Mouse (Mus musculus) midbrain, embryonic 11.5 days (tissue): ENCODE results near the gene Txndc12. TPM values are rescaled to one million over a fixed set of nuclear protein-coding genes. Genes with fewer than 3 reads are reported as not detected.

ENCODE experiments used
- ATAC-seq: fragments of 200-750 bp; cut with Nextera tagmentation; 2 replicates; pipeline ENCODE4 v1.8.0; 2017; ENCODE audit warnings: moderate TSS enrichment, moderate library complexity; ENCODE audit not compliant: low FRiP score
- DNase-seq: peaks from one replicate; pipeline ENCODE4 v3.0.0; 2015; ENCODE audit warnings: low spot score; ENCODE audit errors: missing footprints
- H3K27ac ChIP-seq: fragments of 300-500 bp; sonication (generic); 2 replicates; pipeline ENCODE4 v1.5.1; 2014; ENCODE audit warnings: low read depth, low read length
- H3K27me3 ChIP-seq: fragments of 300-500 bp; sonication (generic); 2 replicates; pipeline ENCODE4 v1.6.1; 2014; ENCODE audit warnings: mild to moderate bottlenecking, low read length, moderate library complexity, mixed read lengths; ENCODE audit not compliant: control insufficient read depth, insufficient read depth
- H3K36me3 ChIP-seq: fragments of 300-500 bp; sonication (generic); 2 replicates; pipeline ENCODE4 v1.6.1; 2014; ENCODE audit warnings: mild to moderate bottlenecking, low read length, moderate library complexity, mixed read lengths; ENCODE audit not compliant: control insufficient read depth, insufficient read depth
- H3K4me1 ChIP-seq: fragments of 300-500 bp; sonication (generic); 2 replicates; pipeline ENCODE4 v1.6.1; 2014; ENCODE audit warnings: low read length; ENCODE audit not compliant: control insufficient read depth, insufficient read depth
- H3K4me2 ChIP-seq: fragments of 300-500 bp; sonication (generic); 2 replicates; pipeline ENCODE4 v1.6.1; 2014; ENCODE audit warnings: mild to moderate bottlenecking, moderate library complexity
- H3K4me3 ChIP-seq: fragments of 300-500 bp; sonication (generic); 2 replicates; pipeline ENCODE4 v1.5.1; 2014; ENCODE audit warnings: low read depth, low read length
- H3K9ac ChIP-seq: fragments of 300-500 bp; sonication (generic); 2 replicates; pipeline ENCODE4 v1.6.1; 2014; ENCODE audit warnings: low read length
- H3K9me3 ChIP-seq: fragments of 300-500 bp; sonication (generic); 2 replicates; pipeline ENCODE4 v1.6.1; 2016; ENCODE audit warnings: low read length; ENCODE audit not compliant: control insufficient read depth
- WGBS: fragments of 180-500 bp; shearing (Covaris S2); extraction: QIAGEN DNeasy Blood & Tissue Kit; methylation state at CpG from one replicate; pipeline ENCODE4 v1.1.7; 2014; 5-methylcytosine and 5-hydroxymethylcytosine counted together
- polyA plus RNA-seq: library from polyadenylated mRNA; unstranded; fragments of >200 nt; fragmentation: Nextera tagmentation; extraction: Ambion mirVana; gene quantifications from 2 replicates; pipeline ENCODE4 v1.2.1, GENCODE M21; 2014

Txndc12 gene
- polyA plus RNA-seq, 1 experiment from 2014 or later, result 112 TPM

DNA sequence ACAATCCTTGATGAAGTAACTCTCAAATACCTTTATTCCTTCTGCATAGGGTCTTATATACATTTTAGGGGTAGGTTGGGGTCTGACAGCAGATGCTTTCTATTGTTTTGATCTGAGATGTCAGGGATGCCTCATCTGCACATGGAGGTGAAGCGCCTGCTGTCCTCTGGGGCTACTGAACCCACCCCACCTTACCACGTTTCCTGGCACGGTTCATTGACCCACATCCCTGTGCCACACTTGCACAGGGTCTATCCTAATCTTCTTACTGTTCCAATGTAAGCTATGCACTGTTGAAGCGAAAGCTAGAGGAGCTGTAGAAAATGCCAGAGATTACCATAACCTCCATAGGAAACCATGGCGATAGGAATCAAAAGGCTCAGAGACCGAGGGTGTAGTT, 22.9 kb upstream of the Txndc12 start:
- Histone ChIP-seq H3K4me3 (no peak overlapping the region), H3K9ac (no peak overlapping the region), H3K9me3 (no peaks in the 10 kb centered on the region), H3K4me1 (no peaks in the 10 kb centered on the region), H3K4me2 (no peak overlapping the region), H3K27me3 (no peaks in the 10 kb centered on the region), H3K36me3 (peaks cover 2% of the 10 kb centered on the region; the same call in 1 of the 2 replicates), H3K27ac (no peak overlapping the region)
- peak; percentile 85 for DNase-seq
- WGBS, result 58% methylated on average over 6 of the region's 6 CpGs
- ATAC-seq, result peak; percentile 42; the same call in 1 of the 2 replicates

DNA sequence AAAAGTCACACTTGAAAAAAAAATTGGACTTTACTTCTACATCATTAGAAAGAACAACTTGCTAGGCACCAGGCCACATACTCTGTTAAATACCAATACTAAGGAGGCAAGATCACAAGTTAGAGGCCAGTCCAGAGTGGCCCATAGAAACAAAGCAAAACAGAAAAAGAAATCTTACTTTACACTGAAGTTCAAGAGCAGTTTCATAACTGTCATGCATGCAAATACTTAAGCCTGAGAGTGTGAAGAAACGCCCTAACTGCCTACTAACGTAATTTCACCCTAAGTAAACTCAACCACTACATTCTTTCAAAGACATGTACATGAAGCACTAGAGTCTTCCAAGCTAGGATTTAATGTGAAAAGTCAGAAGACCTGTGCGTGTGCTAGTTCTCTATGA, 8.7 kb upstream of the Txndc12 start:
- peaks cover 23% of the 10 kb centered on the region for H3K36me3 ChIP-seq
- no peak overlapping the region for H3K4me3 ChIP-seq
- ATAC-seq (no peak), DNase-seq (no peak)
- no peaks in the 10 kb centered on the region for H3K27me3 ChIP-seq
- H3K4me2 ChIP-seq, result no peak overlapping the region
- 97% methylated on average over 3 of the region's 3 CpGs for WGBS
- H3K27ac ChIP-seq, result no peak overlapping the region
- H3K9me3 ChIP-seq, result no peaks in the 10 kb centered on the region
- no peaks in the 10 kb centered on the region for H3K4me1 ChIP-seq
- H3K9ac ChIP-seq, result no peak overlapping the region

DNA sequence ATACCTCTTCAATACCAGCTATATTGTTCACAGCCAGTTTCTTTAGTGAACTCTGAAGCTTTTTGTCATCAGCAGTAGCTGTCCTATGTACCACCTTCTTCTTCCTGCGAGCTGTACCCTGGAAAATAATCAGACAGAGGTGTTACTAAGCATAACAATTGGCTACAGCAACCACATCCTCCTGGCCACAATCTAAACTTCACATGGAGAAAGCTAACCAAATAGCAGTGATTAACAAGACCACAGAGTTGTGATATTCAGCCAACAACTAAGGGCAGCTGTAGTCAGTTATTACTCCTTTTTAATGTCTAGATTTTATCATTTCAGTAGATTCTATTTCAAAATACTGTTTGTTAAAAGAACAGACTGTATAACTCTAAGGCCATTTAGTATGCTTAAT, 8.3 kb upstream of the Txndc12 start:
- Histone ChIP-seq H3K9ac (no peak overlapping the region), H3K27me3 (no peaks in the 10 kb centered on the region), H3K4me2 (no peak overlapping the region), H3K4me1 (peaks cover 2% of the 10 kb centered on the region; the same call in 1 of the 2 replicates), H3K4me3 (no peak overlapping the region), H3K27ac (no peak overlapping the region), H3K36me3 (peaks cover 23% of the 10 kb centered on the region), H3K9me3 (no peaks in the 10 kb centered on the region)
- WGBS, result 90% methylated on average over 1 of the region's 1 CpGs
- DNase-seq (no peak), ATAC-seq (no peak)

DNA sequence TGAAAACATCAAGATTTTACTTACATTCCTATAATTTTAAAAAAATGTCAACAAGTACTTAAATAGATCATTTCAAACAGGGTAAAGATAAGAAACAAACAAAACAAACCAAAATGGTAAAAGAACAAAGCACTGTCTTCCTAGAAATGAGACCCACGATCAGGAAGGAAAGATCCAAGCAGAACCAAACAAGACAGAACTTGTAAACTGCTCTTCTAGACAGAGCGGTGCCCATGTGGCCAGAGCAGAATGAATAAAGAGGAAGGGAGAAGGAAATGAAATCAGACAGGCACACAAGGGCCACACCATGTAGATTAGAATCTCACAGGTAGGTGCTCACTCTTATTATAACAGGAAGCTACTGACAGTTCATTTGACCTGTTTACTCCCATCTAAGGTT, 7.8 kb upstream of the Txndc12 start:
- ATAC-seq, result no peak

DNA sequence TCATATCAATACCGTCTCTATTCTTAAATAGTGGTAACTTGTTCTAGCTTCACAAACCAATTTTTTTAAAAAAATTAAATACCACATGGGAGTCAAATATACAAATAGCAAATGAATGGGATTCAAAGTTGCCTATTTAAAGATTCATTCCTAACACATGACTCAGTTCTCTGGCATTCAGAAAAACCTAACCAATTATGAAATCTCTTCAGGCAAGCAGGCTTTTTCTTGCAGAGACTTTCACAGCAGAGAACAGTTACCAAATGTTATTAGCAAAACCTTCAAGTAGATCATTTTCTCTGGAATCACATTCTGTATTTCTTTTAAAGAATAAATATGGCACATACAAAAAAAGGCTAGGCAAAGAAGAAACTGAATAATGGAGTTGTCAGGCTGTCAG, 3.7 kb upstream of the Txndc12 start:
- Histone ChIP-seq H3K4me3 (no peak overlapping the region), H3K27me3 (no peaks in the 10 kb centered on the region), H3K4me1 (peaks cover 18% of the 10 kb centered on the region), H3K36me3 (peaks cover 14% of the 10 kb centered on the region), H3K9ac (no peak overlapping the region), H3K27ac (no peak overlapping the region), H3K4me2 (no peak overlapping the region), H3K9me3 (no peaks in the 10 kb centered on the region)
- no peak for ATAC-seq
- no peak for DNase-seq
- WGBS, result 84% methylated on average over 1 of the region's 1 CpGs

More for the DNA sequence above, 7.8 kb upstream of the Txndc12 start:
- 91% methylated on average over 2 of the region's 2 CpGs for WGBS
- Histone ChIP-seq H3K9ac (no peak overlapping the region), H3K4me2 (no peak overlapping the region), H3K27ac (no peak overlapping the region), H3K36me3 (peaks cover 23% of the 10 kb centered on the region), H3K4me1 (peaks cover 5% of the 10 kb centered on the region), H3K4me3 (no peak overlapping the region), H3K9me3 (no peaks in the 10 kb centered on the region), H3K27me3 (no peaks in the 10 kb centered on the region)
- DNase-seq, result no peak

DNA sequence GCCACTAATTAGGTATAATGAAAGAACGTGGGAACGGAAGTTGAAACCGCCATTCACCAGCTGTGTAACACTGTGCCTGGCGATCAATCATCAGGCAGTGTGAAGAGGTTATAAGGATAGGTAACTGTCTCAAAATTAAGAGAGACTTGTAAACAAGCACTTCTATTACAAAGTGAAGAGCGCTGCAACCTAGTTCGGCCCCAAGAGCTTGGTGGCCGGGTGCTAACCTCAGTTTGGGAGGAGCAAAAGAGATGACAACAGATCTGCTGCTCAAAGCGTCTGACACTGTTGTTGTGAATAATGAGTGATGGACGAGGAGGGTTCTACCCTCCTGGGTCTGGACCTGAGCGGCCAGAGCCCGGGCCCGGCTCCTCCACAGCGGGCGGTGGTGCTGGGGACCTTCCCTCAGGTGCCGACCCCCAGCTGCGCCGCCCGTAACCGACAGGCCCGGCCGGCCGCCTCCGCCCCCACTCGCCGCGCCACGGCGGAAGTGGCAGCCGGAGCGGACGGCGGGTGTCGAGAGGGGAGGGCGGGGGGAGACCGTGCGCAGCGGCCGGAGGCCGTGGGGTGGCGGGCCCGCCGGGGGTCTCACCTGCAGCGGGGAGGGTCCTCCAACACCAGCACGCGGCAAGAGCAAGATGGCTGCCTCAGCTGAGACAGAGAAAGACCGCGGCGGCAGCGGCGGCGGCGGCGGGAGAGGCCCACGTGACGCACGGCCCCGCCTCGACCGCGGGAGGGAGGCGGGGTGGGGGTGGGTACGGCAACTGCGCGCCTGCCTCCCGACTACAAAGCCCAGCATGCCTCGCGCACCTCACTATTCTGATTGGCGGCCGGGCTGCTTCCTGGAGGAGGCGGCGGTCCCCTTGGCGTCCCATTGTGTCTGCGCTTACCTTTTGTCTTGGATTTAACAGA, 1.2 kb upstream of the Txndc12 start, which contains the start of gene Btf3l4:
Btf3l4 (minus strand) TSS at position 699 of the 912 bp plus-strand sequence.
- Histone ChIP-seq H3K36me3 (peaks cover 6% of the 10 kb centered on the region; the same call in 1 of the 2 replicates), H3K4me3 (peak within 1 kb of the TSS; percentile 78), H3K27me3 (no peaks in the 10 kb centered on the region), H3K9me3 (no peaks in the 10 kb centered on the region), H3K27ac (peak within 1 kb of the TSS; percentile 99), H3K4me2 (peak within 1 kb of the TSS; percentile 83), H3K4me1 (peaks cover 23% of the 10 kb centered on the region), H3K9ac (peak within 1 kb of the TSS; percentile 97)
- WGBS, result under 1% methylated on average over 63 of the region's 73 CpGs
- ATAC-seq (peak; percentile 95), DNase-seq (peak; percentile 99)

DNA sequence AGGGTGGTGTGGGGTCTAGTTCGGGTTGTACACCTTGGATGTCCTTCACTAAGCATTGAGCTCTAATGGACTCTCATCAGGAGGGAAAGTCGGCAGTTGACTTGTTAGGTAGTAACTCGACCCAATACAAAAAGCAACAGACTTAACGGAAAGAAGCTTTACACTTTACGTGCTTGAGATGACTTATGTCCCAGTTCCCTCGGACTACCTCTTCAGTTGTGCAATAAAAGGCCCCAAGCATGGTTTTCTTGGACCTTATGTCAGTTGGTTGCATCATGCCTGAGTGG, 630 bp upstream of the Txndc12 start:
- H3K27ac ChIP-seq, result peak overlapping the region; percentile 99
- DNase-seq (no peak), ATAC-seq (no peak)
- H3K9me3 ChIP-seq, result no peaks in the 10 kb centered on the region
- H3K4me1 ChIP-seq, result peaks cover 23% of the 10 kb centered on the region
- no peaks in the 10 kb centered on the region for H3K27me3 ChIP-seq
- 0% methylated on average over 6 of the region's 6 CpGs for WGBS
- peak overlapping the region; percentile 78 for H3K4me3 ChIP-seq
- H3K9ac ChIP-seq, result peak overlapping the region; percentile 97
- H3K4me2 ChIP-seq, result peak overlapping the region; percentile 83
- H3K36me3 ChIP-seq, result peaks cover 6% of the 10 kb centered on the region; the same call in 1 of the 2 replicates

DNA sequence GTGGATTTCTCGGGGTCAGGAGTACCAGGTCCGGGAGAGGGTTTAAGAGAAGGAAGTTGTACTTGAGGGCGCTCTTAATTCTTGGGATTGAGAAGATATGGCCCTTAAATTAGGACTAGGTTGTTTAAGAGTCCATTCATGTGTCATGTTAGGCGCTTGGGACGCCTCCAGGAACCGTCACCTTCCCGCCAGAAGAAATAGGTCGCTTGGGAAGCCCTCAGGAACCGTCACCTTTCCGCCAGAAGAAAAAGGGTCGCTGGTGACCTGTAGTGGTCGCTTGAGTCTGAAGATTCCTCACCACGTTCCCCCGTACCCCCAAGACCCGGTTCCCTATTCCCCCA, 540 bp downstream of the Txndc12 start:
- Histone ChIP-seq H3K27ac (peak overlapping the region; percentile 99), H3K4me3 (peak overlapping the region; percentile 78), H3K4me1 (peaks cover 23% of the 10 kb centered on the region), H3K27me3 (no peaks in the 10 kb centered on the region), H3K9me3 (no peaks in the 10 kb centered on the region), H3K9ac (peak overlapping the region; percentile 97), H3K36me3 (peaks cover under 1% of the 10 kb centered on the region; the same call in 1 of the 2 replicates), H3K4me2 (peak overlapping the region; percentile 83)
- WGBS, result under 1% methylated on average over 15 of the region's 15 CpGs
- DNase-seq (no peak), ATAC-seq (no peak)

DNA sequence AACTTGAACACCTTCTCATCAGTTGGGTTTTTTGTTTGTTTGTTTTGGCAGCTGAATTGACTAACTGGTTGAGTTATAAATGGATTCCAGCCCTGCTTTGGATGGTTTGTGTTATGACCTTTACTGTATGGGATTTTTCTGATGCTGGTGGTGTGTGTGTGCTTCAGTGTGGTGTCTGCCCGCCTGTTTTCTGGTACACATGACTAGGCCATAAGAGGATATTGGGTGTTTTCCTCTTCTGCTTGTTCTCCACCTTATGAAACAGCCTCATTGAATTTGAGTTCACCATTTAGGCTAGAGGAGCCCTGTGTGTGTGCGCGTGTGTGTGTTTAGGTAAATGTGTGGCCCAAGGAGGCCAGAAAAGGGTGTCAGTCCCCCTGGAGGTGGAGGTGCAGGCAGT, 1.1 kb downstream of the Txndc12 start:
- no peaks in the 10 kb centered on the region for H3K9me3 ChIP-seq
- WGBS, result 71% methylated on average over 3 of the region's 3 CpGs
- no peak overlapping the region for H3K27ac ChIP-seq
- H3K36me3 ChIP-seq, result no peaks in the 10 kb centered on the region
- H3K9ac ChIP-seq, result peak overlapping the region; percentile 97
- ATAC-seq (no peak), DNase-seq (no peak)
- peak overlapping the region; percentile 83 for H3K4me2 ChIP-seq
- peaks cover 23% of the 10 kb centered on the region for H3K4me1 ChIP-seq
- no peaks in the 10 kb centered on the region for H3K27me3 ChIP-seq
- peak overlapping the region; percentile 78 for H3K4me3 ChIP-seq
